Mouse (Mus musculus) C3H10T1/2 (cell line): Measurements from ENCODE around the gene 2200002D01Rik. TPM values are rescaled to one million over a fixed set of nuclear protein-coding genes. Genes with fewer than 3 reads are reported as not detected.

Experiments
- polyA plus RNA-seq, 2 experiments: library from polyadenylated mRNA; unstranded; fragments of >200 nt; fragmentation: generic; extraction: Trizol; gene quantifications; one replicate each; pipeline ENCODE4 v1.2.1; 2012; ENCODE audit warnings: missing spikeins in 2 of 2

Gene 2200002D01Rik
- polyA plus RNA-seq, result 10 to 100 TPM in 1 of 2 experiments, under 1 TPM in 1; 0.52 to 22.2 TPM

DNA sequence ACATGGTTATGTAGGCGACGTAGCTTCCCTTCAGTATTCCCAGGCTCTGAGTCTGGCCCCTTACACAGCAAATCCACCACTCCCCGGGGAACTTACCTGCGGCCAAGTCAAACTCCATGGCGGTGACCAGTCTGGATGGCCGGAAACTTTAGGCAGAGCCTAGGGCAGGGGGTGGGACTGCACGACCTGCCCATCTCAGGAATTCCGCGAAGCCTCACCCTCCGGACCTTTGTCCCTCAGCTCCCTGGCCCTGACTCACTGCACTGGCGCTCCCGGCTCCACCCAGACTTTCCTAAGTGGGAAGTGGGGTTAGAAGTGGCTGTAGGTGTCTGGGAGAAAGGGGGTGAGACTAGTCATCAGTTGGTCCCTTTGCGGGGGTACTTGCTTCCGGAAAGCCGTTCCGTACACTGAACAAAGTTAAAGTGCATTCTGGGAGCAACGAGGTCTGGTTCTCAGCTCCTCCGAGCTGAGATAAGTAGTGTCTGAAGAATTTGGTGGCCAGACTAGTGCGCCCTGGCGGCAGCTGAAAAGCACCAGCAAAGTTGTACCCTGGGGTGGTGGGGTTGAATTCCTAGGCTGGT lies at the start of gene 2200002D01Rik:
2200002D01Rik (minus strand) TSS at position 206 of the 581 bp plus-strand sequence.

GRCm38 (mm10) chr7:29288942-29289638 lies 40.8 kb upstream of the 2200002D01Rik start, which contains the start of gene Ppp1r14a:
Gene Ppp1r14a (plus strand): TSS chr7:29289308.

DNA sequence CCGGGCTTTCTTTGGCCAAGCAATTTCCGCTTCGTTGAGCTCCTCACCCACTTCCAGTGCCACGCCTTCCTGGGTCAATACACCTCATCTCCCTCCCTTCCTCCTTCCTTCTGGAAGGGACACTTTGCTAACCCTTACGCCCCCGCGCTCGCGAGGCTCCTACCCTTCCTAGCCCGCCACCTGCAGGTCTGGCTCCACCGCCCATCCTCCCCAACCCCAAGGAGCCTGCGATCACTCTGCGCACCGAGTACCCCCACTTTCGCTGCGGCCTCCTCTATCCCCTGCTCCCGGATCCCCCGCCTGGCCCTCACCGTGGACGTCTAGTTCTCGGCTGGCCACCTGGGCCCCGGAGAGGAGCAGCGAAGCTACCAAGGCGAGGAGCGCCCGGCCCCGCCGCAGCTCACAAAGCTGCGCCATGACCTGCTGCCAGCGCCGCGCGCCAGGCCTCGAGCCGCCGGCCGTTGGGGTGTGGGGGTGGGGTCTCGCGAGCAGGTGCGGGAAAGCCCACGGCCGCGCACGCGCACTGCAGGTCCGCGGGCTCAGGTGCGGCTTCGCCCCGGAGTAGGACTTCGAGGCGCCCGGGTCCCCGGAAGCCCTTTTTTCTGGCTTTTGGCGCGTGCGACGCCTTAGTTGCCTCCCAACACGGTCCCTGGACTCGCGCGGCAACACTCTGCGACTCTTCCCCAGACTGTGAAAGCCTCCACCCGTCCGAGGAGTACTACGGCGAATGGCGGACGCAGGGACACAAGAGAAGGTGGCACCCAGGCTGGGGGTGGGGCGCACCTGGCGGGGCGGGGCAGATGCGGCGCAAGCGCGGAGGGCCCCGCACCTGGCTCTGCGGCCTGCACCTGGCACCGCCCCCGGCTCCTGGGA lies 33.2 kb upstream of the 2200002D01Rik start, which contains the start of gene Spint2:
Spint2 (minus strand) TSS at position 712 of the 873 bp plus-strand sequence.

DNA sequence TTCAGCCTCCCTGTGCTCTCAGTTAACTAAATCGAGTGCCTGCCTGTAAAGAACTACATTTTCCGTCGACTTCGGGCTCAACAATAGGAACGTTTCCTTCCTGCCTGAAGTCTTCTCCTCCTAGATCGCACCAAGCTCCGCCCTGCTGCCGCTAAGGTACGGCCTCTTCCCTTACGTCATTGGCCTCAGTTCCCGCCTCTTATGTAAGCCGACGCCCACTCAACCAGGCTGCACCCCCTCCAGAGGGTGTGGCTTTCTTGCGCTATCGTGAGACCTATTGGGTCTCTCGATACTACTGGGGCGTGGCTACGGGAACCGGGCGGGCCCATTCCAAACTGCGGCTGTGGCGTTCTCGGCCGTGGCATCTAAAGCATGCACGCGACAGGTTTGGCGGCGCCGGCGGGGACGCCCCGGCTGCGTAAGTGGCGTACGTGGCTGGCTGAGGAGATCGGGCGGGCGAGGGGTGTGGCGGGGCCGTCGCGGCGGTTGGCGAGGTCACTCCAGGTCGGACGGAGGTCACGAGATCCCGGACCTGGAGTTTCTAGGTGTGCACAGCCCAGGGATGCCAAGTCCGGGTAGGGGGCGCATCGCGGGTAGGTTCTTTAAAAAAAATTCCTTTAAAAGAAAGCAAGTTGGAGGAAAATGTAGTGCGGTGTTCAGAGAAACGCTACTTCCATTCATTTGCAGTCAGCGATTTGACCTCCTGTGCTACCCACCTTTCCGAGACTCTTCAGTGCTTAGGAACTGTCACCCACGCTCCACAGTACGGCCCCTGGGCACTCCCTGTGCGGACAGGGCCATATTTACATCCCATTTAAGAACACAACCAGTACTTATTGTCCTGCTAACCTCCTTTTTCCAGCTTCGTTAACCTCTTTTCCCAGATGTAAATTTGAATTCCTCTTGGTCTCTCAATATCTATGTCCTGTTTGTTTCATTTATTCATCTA lies 10.0 kb downstream of the 2200002D01Rik start, which contains the start of gene Yif1b:
Yif1b (plus strand) TSS at position 311 of the 949 bp plus-strand sequence.

DNA sequence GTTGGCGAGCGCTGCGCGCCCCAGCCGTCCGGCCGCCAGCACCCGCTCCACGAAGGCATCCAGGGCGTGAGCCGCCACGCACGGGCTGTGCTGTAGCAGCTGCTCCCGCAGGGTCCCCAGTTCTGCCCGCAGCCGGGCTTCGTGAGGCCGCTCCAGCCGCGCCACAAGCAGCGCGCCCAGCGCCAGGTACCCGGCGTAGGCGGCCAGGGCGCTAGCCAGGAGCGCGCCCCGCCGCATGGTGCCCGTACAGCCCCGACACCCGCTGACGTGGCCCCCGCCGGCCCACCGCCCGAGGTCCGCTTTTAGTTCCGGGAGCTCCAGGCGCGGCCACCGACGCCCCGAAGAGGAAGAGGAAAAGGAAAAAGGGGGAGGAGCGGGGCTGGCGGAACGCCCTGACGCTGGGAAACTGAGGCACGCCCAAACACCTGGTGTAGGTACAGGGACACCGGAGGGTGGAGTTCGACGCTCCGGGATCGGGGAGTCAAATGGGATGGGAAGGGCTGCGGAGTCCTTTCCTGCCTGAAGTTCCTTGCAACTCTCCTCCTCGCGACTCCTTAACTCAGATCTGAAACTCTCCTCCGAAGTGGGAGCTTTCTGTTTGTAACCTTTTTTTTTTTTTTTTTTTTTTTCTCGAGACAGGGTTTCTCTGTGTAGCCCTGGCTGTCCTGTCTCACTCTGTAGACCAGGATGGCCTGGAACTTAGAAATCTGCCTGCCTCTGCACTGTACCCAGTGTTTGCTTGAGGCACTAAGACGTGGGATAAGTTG lies 15.8 kb downstream of the 2200002D01Rik start, which contains the start of gene Kcnk6:
Kcnk6 (minus strand) TSS at position 269 of the 767 bp plus-strand sequence.

GRCm38 (mm10) chr7:29213675-29214082 lies 34.6 kb downstream of the 2200002D01Rik start, which contains the start of gene Catsperg1:
Gene Catsperg1 (minus strand): TSS chr7:29214035.

Other genes starting within 250 kb of the 2200002D01Rik start
- under 1 TPM; 0.02 to 0.04 TPM for gene Ryr1, start 123.3 kb downstream of the 2200002D01Rik start, polyA plus RNA-seq
- gene Rasgrp4, start 113.6 kb downstream of the 2200002D01Rik start, polyA plus RNA-seq, result under 1 TPM in 1 of 2 experiments, not detected in 1; 0.02 TPM
- gene Fam98c, start 92.2 kb downstream of the 2200002D01Rik start, polyA plus RNA-seq, result 1 to 10 TPM; 2.5 to 4.0 TPM
- gene Ggn, start 78.3 kb downstream of the 2200002D01Rik start, polyA plus RNA-seq, result 1 to 10 TPM; 1.1 to 4.8 TPM
- gene Spred3, start 78.1 kb downstream of the 2200002D01Rik start, polyA plus RNA-seq, result 1 to 10 TPM; 1.5 to 3.9 TPM
- 100 to 1,000 TPM; 164 to 202 TPM for gene Psmd8, start 67.8 kb downstream of the 2200002D01Rik start, polyA plus RNA-seq
- under 1 TPM in 1 of 2 experiments, not detected in 1; 0.01 TPM for gene Catsperg1, start 34.4 kb downstream of the 2200002D01Rik start, polyA plus RNA-seq
- gene Kcnk6, start 16.0 kb downstream of the 2200002D01Rik start, polyA plus RNA-seq, result not detected
- gene Yif1b, start 10.1 kb downstream of the 2200002D01Rik start, polyA plus RNA-seq, result 100 to 1,000 TPM; 172 to 219 TPM
- gene Spint2, start 33.4 kb upstream of the 2200002D01Rik start, polyA plus RNA-seq, result under 1 TPM in 1 of 2 experiments, not detected in 1; 0.01 TPM
- under 1 TPM; 0.06 to 0.32 TPM for gene Ppp1r14a, start 40.8 kb upstream of the 2200002D01Rik start, polyA plus RNA-seq
- gene Dpf1, start 55.5 kb upstream of the 2200002D01Rik start, polyA plus RNA-seq, result 1 to 10 TPM; 3.7 to 3.9 TPM